Mouse (Mus musculus): Measurements from ENCODE around the gene Asic2.

GRCm38 (mm10) chr11:81374003-81374710 is 594.1 kb downstream of the Asic2 start:
- no peak for TF ChIP-seq CTCF (IDR thresholded peaks at IDR 0.05; ENCODE audit: borderline replicate concordance, insufficient read depth, low read depth, low read length)
- TF ChIP-seq POLR2A (IDR thresholded peaks at IDR 0.05; ENCODE audit: borderline replicate concordance, insufficient read depth, low read length), result no peak
